In genomic region chr7:142657341-142657791, GRCm38 (mm10) we compare ENCODE assay signal across 9 mouse cellular contexts. TPM values are rescaled to one million over a fixed set of nuclear protein-coding genes. Genes with fewer than 3 reads are reported as not detected.
A peak's percentile ranks its signal among the peaks of the same experiment; 100 is the strongest.
DNase-seq lines count a peak whose midpoint lies in the region; ATAC-seq and TF ChIP-seq lines count a peak whose summit lies in the region.
"Had no signal": no experiment of that assay in that cellular context is flagged by ENCODE, and none has a peak within 500 bp of the region (broad histone marks: within the 10 kb centered on the region; RNA-seq: fewer than 3 reads in every experiment).

No protein-coding gene starts in this region.

- no peak overlapping the region for H3K27ac ChIP-seq in forebrain, embryonic 15.5 days (replicated peaks)
- no peak overlapping the region for H3K27ac ChIP-seq in forebrain, embryonic 14.5 days (ENCODE audit: low read depth, low read length)
- H3K27ac ChIP-seq in midbrain, embryonic 12.5 days (replicated peaks), result no peak overlapping the region
- H3K27ac ChIP-seq in midbrain, embryonic 16.5 days (ENCODE audit: low read length), result no peak overlapping the region
- peak overlapping the region; percentile 82; the same call in 1 of the 2 replicates for H3K27ac ChIP-seq in stomach, postnatal 0 days (replicated peaks)

- H3K9ac ChIP-seq in forebrain, embryonic 15.5 days (replicated peaks), result no peak overlapping the region
- no peak overlapping the region for H3K9ac ChIP-seq in forebrain, embryonic 14.5 days (ENCODE audit: low read length)
- H3K9ac ChIP-seq in midbrain, embryonic 12.5 days (replicated peaks), result no peak overlapping the region
- H3K9ac ChIP-seq in midbrain, embryonic 16.5 days (ENCODE audit: low read depth, low read length), result no peak overlapping the region
- H3K9ac ChIP-seq in stomach, postnatal 0 days (ENCODE audit: low read length), result peak overlapping the region; percentile 72; the same call in 1 of the 2 replicates

- DNase-seq in forebrain, embryonic 14.5 days (ENCODE audit: low spot score), result no peak
- DNase-seq in liver, result peak; percentile 61
- peak; percentile 69 for DNase-seq in stomach, postnatal 0 days (ENCODE audit: low spot score)
- DNase-seq in layer of hippocampus, postnatal 36 days, result no peak
- no peak for DNase-seq in cerebellum, adult 11-12 months
- DNase-seq: right cerebral cortex, postnatal 14 days had no signal

- no peaks in the 10 kb centered on the region for H3K9me3 ChIP-seq in forebrain, embryonic 15.5 days
- no peaks in the 10 kb centered on the region for H3K9me3 ChIP-seq in forebrain, embryonic 14.5 days (replicated peaks; ENCODE audit: control insufficient read depth, low read length)
- H3K9me3 ChIP-seq in midbrain, embryonic 12.5 days, result no peaks in the 10 kb centered on the region
- H3K9me3 ChIP-seq in midbrain, embryonic 16.5 days (replicated peaks; ENCODE audit: control insufficient read depth, low read length, poor library complexity, severe bottlenecking), result no peaks in the 10 kb centered on the region
- no peaks in the 10 kb centered on the region for H3K9me3 ChIP-seq in stomach, postnatal 0 days (ENCODE audit: control insufficient read depth, low read length)

- WGBS in forebrain, embryonic 15.5 days, result 7% methylated on average over 7 of the region's 9 CpGs
- 9% methylated on average over 7 of the region's 9 CpGs for WGBS in forebrain, embryonic 14.5 days
- WGBS in midbrain, embryonic 12.5 days, result 2% methylated on average over 6 of the region's 9 CpGs
- 12% methylated on average over 7 of the region's 9 CpGs for WGBS in midbrain, embryonic 16.5 days
- WGBS in stomach, postnatal 0 days, result 17% methylated on average over 6 of the region's 9 CpGs

- TF ChIP-seq CTCF in stomach, postnatal 0 days (IDR thresholded peaks at IDR 0.05; ENCODE audit: low read depth), result no peak

- no peak for TF ChIP-seq EP300 in stomach, postnatal 0 days (optimal IDR thresholded peaks at IDR 0.05)

- H3K4me1 ChIP-seq in forebrain, embryonic 15.5 days, result peaks cover 28% of the 10 kb centered on the region
- peaks cover 4% of the 10 kb centered on the region for H3K4me1 ChIP-seq in forebrain, embryonic 14.5 days (ENCODE audit: control insufficient read depth, insufficient read depth, low read length)
- peaks cover 26% of the 10 kb centered on the region for H3K4me1 ChIP-seq in midbrain, embryonic 12.5 days
- peaks cover 20% of the 10 kb centered on the region for H3K4me1 ChIP-seq in midbrain, embryonic 16.5 days (ENCODE audit: control insufficient read depth, insufficient read depth, low read length)
- no peaks in the 10 kb centered on the region for H3K4me1 ChIP-seq in stomach, postnatal 0 days (replicated peaks; ENCODE audit: control insufficient read depth, insufficient read depth)

- no peak for ATAC-seq in forebrain, embryonic 15.5 days (replicated peaks)
- no peak for ATAC-seq in forebrain, embryonic 14.5 days
- ATAC-seq in midbrain, embryonic 12.5 days (ENCODE audit: low FRiP score, low read depth), result no peak
- no peak for ATAC-seq in midbrain, embryonic 16.5 days
- ATAC-seq in stomach, postnatal 0 days (ENCODE audit: low FRiP score, low TSS enrichment), result peak; percentile 11; the same call in 1 of the 2 replicates

- H3K27me3 ChIP-seq in forebrain, embryonic 15.5 days, result peaks cover 88% of the 10 kb centered on the region
- peaks cover 96% of the 10 kb centered on the region for H3K27me3 ChIP-seq in forebrain, embryonic 14.5 days (replicated peaks; ENCODE audit: control insufficient read depth, insufficient read depth, low read length)
- H3K27me3 ChIP-seq in midbrain, embryonic 12.5 days, result peaks cover 94% of the 10 kb centered on the region
- H3K27me3 ChIP-seq in midbrain, embryonic 16.5 days (ENCODE audit: control insufficient read depth, insufficient read depth, low read depth, low read length), result peaks cover 78% of the 10 kb centered on the region
- peaks cover 4% of the 10 kb centered on the region for H3K27me3 ChIP-seq in stomach, postnatal 0 days (ENCODE audit: control insufficient read depth, insufficient read depth, low read length)

- H3K36me3 ChIP-seq in forebrain, embryonic 15.5 days, result no peaks in the 10 kb centered on the region
- no peaks in the 10 kb centered on the region for H3K36me3 ChIP-seq in forebrain, embryonic 14.5 days (ENCODE audit: control insufficient read depth, insufficient read depth, low read length)
- H3K36me3 ChIP-seq in midbrain, embryonic 12.5 days, result no peaks in the 10 kb centered on the region
- no peaks in the 10 kb centered on the region for H3K36me3 ChIP-seq in midbrain, embryonic 16.5 days (ENCODE audit: control insufficient read depth, insufficient read depth, low read length)
- H3K36me3 ChIP-seq in stomach, postnatal 0 days (ENCODE audit: control insufficient read depth, insufficient read depth, low read length), result 0 out of 2 replicates have a peak, but pooled peaks cover 3% of the 10 kb centered on the region

- peak overlapping the region; percentile 29; the same call in 1 of the 2 replicates for H3K4me3 ChIP-seq in forebrain, embryonic 15.5 days
- no peak overlapping the region for H3K4me3 ChIP-seq in forebrain, embryonic 14.5 days (ENCODE audit: low read depth, low read length)
- H3K4me3 ChIP-seq in midbrain, embryonic 12.5 days, result peak overlapping the region; percentile 9; the same call in 1 of the 2 replicates
- no peak overlapping the region for H3K4me3 ChIP-seq in midbrain, embryonic 16.5 days (ENCODE audit: low read depth, low read length)
- peak overlapping the region; percentile 56 for H3K4me3 ChIP-seq in stomach, postnatal 0 days (ENCODE audit: low read depth, low read length)

- no peak overlapping the region for H3K4me2 ChIP-seq in forebrain, embryonic 15.5 days (replicated peaks)
- no peak overlapping the region for H3K4me2 ChIP-seq in forebrain, embryonic 14.5 days (ENCODE audit: low read length)
- H3K4me2 ChIP-seq in midbrain, embryonic 12.5 days (replicated peaks), result no peak overlapping the region
- no peak overlapping the region for H3K4me2 ChIP-seq in midbrain, embryonic 16.5 days (ENCODE audit: low read length)
- H3K4me2 ChIP-seq in stomach, postnatal 0 days (replicated peaks; ENCODE audit: low read depth), result peak overlapping the region; percentile 68

RNA-seq across cellular contexts. Expression of gene Igf2, which starts 9.2 kb away (rescaled TPM):
- polyA plus RNA-seq in forebrain, embryonic 15.5 days (2015; fragmentation: Nextera tagmentation; extraction: Ambion mirVana), result 60.0 and 64.7 TPM in 2 replicates
- polyA plus RNA-seq in forebrain, embryonic 14.5 days (2014; fragmentation: Nextera tagmentation; extraction: Ambion mirVana), result 74.0 and 89.8 TPM in 2 replicates
- polyA plus RNA-seq in midbrain, embryonic 12.5 days (2016; fragmentation: Nextera tagmentation; extraction: Ambion mirVana), result 154 and 211 TPM in 2 replicates
- polyA plus RNA-seq in midbrain, embryonic 16.5 days (2015; fragmentation: Nextera tagmentation; extraction: Ambion mirVana), result 88.2 and 90.7 TPM in 2 replicates
- polyA plus RNA-seq in stomach, postnatal 0 days (2015; fragmentation: Nextera tagmentation; extraction: Ambion mirVana), result 287 and 390 TPM in 2 replicates
- 100 to 1,000 TPM in 1 of 2 experiments, 10 to 100 TPM in 1; 61.7 to 106 TPM for total RNA-seq in layer of hippocampus, postnatal 36 days (2021)

RNA-seq across cellular contexts. Expression of gene Gm49394, which starts 12.4 kb away (rescaled TPM):
- 0.04 and 0.11 TPM in 2 replicates for polyA plus RNA-seq in forebrain, embryonic 15.5 days (2015; fragmentation: Nextera tagmentation; extraction: Ambion mirVana)
- polyA plus RNA-seq in forebrain, embryonic 14.5 days (2014; fragmentation: Nextera tagmentation; extraction: Ambion mirVana), result not detected in 2 replicates
- polyA plus RNA-seq in midbrain, embryonic 12.5 days (2016; fragmentation: Nextera tagmentation; extraction: Ambion mirVana), result not detected in 2 replicates
- polyA plus RNA-seq in midbrain, embryonic 16.5 days (2015; fragmentation: Nextera tagmentation; extraction: Ambion mirVana), result not detected in 2 replicates
- not detected in 2 replicates for polyA plus RNA-seq in stomach, postnatal 0 days (2015; fragmentation: Nextera tagmentation; extraction: Ambion mirVana)
- under 1 TPM in 1 of 2 experiments, not detected in 1; 0.32 TPM for total RNA-seq in layer of hippocampus, postnatal 36 days (2021)

Comparison
In these comparisons a context has a peak if more than half of its experiments do, and no peak if none do; other contexts are left out.
1. H3K4me3 ChIP-seq: peak in forebrain, embryonic 15.5 days (single experiment), midbrain, embryonic 12.5 days (single experiment) and stomach, postnatal 0 days (single experiment); none in forebrain, embryonic 14.5 days (single experiment) and midbrain, embryonic 16.5 days (single experiment).
2. DNase-seq: peak in liver (single experiment) and stomach, postnatal 0 days (single experiment); none in forebrain, embryonic 14.5 days (single experiment), layer of hippocampus, postnatal 36 days (0 of 2) and cerebellum, adult 11-12 months (single experiment).